Mouse (Mus musculus) cerebellum, postnatal 25 days (tissue): Measurements from ENCODE around the gene Apln.
A peak's percentile ranks its signal among the peaks of the same experiment; 100 is the strongest.

Source experiments
- DNase-seq, 2 experiments: peaks; one replicate each; pipeline ENCODE4 v3.0.0; 2021; ENCODE audit warnings: mixed read lengths in 2 of 2

Gene Apln

GRCm38 (mm10) chrX:48034144-48035113, at the start of gene Apln:
Apln (minus strand) TSS chrX:48034853.
- DNase-seq, result peak; percentile 51 to 64

- no peak for DNase-seq
Observed at GRCm38 (mm10) chrX:48082364-48082763, 47.7 kb upstream of the Apln start.

GRCm38 (mm10) chrX:48076806-48077425, 42.3 kb upstream of the Apln start:
- DNase-seq, result peak; percentile 23 to 33

GRCm38 (mm10) chrX:48074691-48075090, 40.0 kb upstream of the Apln start:
- DNase-seq, result peak in 1 of 2 experiments; percentile 42

GRCm38 (mm10) chrX:48072401-48072800, 37.7 kb upstream of the Apln start:
- no peak for DNase-seq

GRCm38 (mm10) chrX:48071961-48072360, 37.3 kb upstream of the Apln start:
- DNase-seq, result no peak

- DNase-seq, result no peak
Observed at GRCm38 (mm10) chrX:48066891-48067290, 32.2 kb upstream of the Apln start.

- DNase-seq, result no peak
Observed at GRCm38 (mm10) chrX:48064166-48064853, 29.7 kb upstream of the Apln start.

- DNase-seq, result no peak
Observed at GRCm38 (mm10) chrX:48062481-48062880, 27.8 kb upstream of the Apln start.

- peak; percentile 67 for DNase-seq
Observed at GRCm38 (mm10) chrX:48054186-48055015, 19.7 kb upstream of the Apln start.

- no peak for DNase-seq
Observed at GRCm38 (mm10) chrX:48053743-48054142, 19.1 kb upstream of the Apln start.

GRCm38 (mm10) chrX:48046315-48046714, 11.7 kb upstream of the Apln start:
- no peak for DNase-seq

GRCm38 (mm10) chrX:48044261-48044660, 9.6 kb upstream of the Apln start:
- DNase-seq, result no peak

- DNase-seq, result no peak
Observed at GRCm38 (mm10) chrX:48042748-48043147, 8.1 kb upstream of the Apln start.

GRCm38 (mm10) chrX:48040379-48040778, 5.7 kb upstream of the Apln start:
- DNase-seq, result no peak

GRCm38 (mm10) chrX:48033766-48034143, 898 bp downstream of the Apln start:
- no peak for DNase-seq

- DNase-seq, result peak; percentile 50 to 64
Observed at GRCm38 (mm10) chrX:48033024-48033423, 1.6 kb downstream of the Apln start.

GRCm38 (mm10) chrX:48031866-48032265, 2.8 kb downstream of the Apln start:
- DNase-seq, result no peak

- peak; percentile 43 to 64 for DNase-seq
Observed at GRCm38 (mm10) chrX:48030593-48030992, 4.1 kb downstream of the Apln start.

GRCm38 (mm10) chrX:48022811-48023210, 11.8 kb downstream of the Apln start:
- no peak for DNase-seq

GRCm38 (mm10) chrX:48019940-48020339, 14.7 kb downstream of the Apln start:
- peak; percentile 85 to 88 for DNase-seq

GRCm38 (mm10) chrX:48019359-48019758, 15.3 kb downstream of the Apln start:
- DNase-seq, result no peak
